Mouse (Mus musculus) left cerebral cortex, postnatal 10 days (tissue): ENCODE measurements around the gene Tbc1d10c. TPM values are rescaled to one million over a fixed set of nuclear protein-coding genes. Genes with fewer than 3 reads are reported as not detected.
"Not testable (repeated sequence)": the region's sequence is repeated elsewhere in the genome, so short reads cannot be mapped to it uniquely, and the experiment has no call there.

Experiments used
- DNase-seq, 2 experiments: peaks; one replicate each; pipeline ENCODE4 v3.0.0; 2021 to 2022; ENCODE audit warnings: low spot score in 2 of 2, mixed read lengths in 1 of 2; ENCODE audit errors: extremely low spot score in 1 of 2
- intact Hi-C: fragments of 180-260 bp; cut with DNase I; formaldehyde crosslinking; loops from one replicate; pipeline ENCODE4 v1.15.1; 2025
- total RNA-seq, 2 experiments: library from RNA; stranded (reverse); gene quantifications; 2 replicates each; pipeline ENCODE4 v1.2.3; 2021

The Tbc1d10c gene
- total RNA-seq, 2 experiments from 2014 or later, result 2.0 to 3.5 TPM

DNA sequence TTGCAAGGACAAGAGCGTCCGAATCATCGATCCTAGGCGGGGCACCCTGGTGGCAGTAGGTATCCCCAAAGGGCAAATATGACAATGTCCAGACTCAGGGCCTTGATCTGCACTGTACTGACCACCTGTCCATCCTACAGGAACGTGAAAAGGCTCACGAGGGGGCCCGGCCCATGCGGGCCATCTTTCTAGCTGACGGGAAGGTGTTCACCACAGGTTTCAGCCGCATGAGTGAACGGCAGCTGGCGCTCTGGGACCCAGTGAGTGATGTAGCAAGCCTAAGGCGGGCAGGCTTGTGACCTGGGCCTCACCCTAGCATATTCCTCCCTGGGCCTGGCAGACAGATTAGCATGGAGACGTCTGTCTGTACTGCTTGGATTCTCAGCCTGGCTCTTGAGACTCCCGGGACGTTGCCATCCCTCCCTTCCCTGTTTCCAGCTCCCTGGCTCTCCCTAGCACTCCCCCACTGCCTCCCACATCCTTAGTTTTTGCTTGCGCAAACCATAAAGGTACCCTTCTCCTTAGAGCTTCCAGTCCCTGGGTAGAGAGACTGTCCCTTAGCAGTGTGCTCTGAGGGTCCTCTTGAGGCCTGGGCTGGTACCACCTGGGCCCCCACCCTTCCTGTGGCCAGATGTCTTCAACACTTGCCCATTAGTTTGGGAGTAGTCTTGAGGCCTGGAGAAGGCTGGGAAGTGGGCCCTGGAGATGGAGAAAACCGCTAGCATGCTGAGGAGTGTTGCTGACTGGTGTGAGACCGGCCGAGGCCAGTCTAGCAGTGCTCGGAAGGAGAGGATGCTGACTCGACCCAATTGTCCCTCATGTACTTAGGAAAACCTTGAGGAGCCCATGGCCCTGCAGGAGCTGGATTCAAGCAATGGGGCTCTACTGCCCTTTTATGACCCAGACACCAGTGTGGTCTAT, 40.3 kb downstream of the Tbc1d10c start:
- DNase-seq, result peak in 1 of 2 experiments; percentile 30
- intact Hi-C loops, result no loop called here

- peak in 1 of 2 experiments; percentile 24 for DNase-seq
- intact Hi-C loops, result no loop called here
These were observed 41.2 kb downstream of the Tbc1d10c start for GRCm38 (mm10) chr19:4149764-4150461.

DNA sequence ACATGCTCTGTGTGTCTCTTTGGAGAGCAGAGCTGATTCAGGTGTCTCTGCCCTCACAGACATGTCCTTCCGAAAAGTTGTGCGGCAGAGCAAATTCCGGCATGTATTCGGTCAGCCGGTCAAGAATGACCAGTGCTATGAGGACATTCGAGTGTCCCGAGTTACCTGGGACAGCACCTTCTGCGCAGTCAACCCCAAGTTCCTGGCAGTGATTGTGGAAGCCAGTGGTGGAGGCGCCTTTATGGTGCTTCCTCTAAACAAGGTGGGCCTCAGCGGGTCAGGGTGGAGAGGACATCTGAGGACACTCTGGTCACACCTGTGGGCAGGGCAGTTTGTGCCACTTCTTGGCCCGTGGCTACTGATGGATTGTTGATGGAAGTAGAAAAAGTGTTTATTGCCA, 41.8 kb downstream of the Tbc1d10c start:
- no peak for DNase-seq

DNA sequence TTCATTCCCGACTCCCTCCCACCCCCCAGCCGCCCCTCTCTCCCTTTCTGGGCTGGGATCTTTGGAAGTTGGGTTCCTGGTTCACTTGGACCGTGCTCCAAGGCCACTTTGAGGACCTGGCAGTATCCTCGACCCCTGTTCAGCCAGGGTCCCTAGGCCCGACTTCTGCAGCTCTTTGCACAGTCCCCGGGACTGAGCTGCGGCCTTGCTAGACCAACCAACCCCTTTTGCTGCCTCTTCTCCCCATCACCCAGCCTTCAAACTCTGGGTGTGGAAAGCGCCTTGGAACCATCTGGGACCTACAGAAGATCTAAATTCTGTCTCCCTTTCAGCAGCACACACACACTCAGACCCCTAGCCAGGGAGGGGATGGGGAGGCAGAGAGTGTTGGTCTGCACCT, 42.3 kb downstream of the Tbc1d10c start:
- intact Hi-C loops, result no loop called here
- no peak for DNase-seq

More for the DNA sequence above, 41.8 kb downstream of the Tbc1d10c start:
- intact Hi-C loops, result no loop called here

DNA sequence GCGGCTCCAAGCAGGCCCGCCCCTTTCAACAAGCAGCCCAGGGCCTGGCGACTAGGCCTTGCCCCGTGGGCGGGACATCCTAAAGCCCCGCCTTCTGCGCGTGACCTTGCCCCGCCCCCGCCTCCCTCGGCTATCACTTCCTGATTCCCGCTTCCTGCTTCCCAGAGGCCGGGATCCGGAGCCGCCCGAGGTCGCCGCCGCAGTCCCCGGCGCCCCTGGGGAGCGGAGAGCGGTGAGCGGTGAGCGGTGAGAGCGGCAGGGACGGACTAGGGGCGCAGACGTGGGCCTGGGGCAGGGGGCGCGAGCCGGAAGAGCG, 42.6 kb downstream of the Tbc1d10c start, which contains the start of gene Coro1b:
Gene Coro1b, plus strand, starts transcription at position 129 of the 316 bp plus-strand sequence.
- intact Hi-C loops, result no loop called here
- DNase-seq, result peak; percentile 90 to 97

- DNase-seq, result no peak
- intact Hi-C loops, result no loop called here
These were observed 43.1 kb downstream of the Tbc1d10c start for GRCm38 (mm10) chr19:4147782-4148490.

DNA sequence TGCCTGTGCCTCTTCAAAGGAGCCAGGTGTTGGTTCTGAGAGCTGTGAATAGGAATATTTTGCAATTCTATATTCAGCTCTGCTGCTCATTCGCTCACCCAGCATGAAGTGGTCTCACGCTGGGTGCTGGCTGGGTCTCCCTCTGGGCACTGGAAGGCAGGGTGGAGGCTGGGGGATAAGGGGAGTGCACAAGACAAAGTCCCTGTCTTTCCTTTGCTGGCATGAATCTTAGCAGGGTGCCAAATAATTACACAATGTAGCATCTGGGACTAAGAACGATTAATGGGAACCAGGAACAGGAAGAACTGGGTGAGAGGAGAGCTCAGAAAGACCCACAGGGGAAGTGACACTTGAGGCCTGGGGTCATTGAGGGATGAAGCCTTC, 44.1 kb downstream of the Tbc1d10c start:
- intact Hi-C loops, result no loop called here
- no peak for DNase-seq

- DNase-seq, result no peak
These were observed 44.6 kb downstream of the Tbc1d10c start for GRCm38 (mm10) chr19:4146366-4147021.

DNA sequence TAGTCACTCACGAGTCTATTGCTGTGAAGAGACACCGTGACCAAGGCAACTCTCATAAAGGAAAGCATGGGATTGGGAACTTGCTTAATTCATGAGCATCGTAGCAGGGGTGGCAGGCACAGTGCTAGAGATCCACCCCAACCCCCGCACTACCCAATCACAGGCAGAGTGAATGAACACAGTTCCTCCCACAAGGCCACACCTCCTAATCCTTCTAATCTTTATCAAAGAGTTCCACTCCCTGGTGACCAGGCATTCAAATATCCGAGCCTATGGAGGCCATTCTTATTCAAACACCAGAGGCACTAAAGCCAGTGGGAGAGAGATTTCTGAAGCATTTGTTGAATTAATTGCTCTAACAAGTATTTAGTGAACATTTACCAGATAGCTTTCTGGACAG, 45.1 kb downstream of the Tbc1d10c start:
- intact Hi-C loops, result no loop called here
- DNase-seq, result no peak

More at GRCm38 (mm10) chr19:4146366-4147021, 44.6 kb downstream of the Tbc1d10c start:
- intact Hi-C loops, result no loop called here

GRCm38 (mm10) chr19:4144550-4145498, 46.3 kb downstream of the Tbc1d10c start:
- peak in 1 of 2 experiments; percentile 67 for DNase-seq
- intact Hi-C loops, result no loop called here

DNA sequence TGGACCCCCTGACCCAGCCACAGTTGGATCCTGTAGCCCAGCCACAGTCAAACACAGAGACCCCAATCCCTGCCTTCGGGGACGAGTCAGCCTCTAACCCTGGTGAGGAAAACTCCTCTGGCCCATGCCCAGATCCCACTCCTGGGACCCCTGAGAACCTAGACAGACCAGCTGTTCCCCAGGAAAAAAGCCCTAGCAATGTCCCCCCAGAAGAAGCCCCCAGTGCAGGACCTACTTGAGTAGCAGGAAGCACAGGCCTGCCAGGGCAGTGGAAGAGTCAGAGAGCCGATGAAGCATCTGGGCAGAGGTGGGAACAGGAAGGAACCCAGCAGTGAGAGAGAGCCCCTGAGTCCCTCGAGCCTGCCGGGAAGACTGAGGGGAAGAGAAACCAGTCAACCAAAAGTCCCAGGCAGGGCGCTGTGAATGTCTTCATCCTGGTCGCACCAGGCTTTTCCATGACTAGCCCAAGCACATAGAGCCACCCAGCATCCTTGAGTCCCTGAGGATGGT, 47.3 kb downstream of the Tbc1d10c start, which contains the start of gene Cabp4:
Gene Cabp4, minus strand, starts transcription at position 275 of the 510 bp plus-strand sequence.
- intact Hi-C loops, result no loop called here
- DNase-seq, result no peak

DNA sequence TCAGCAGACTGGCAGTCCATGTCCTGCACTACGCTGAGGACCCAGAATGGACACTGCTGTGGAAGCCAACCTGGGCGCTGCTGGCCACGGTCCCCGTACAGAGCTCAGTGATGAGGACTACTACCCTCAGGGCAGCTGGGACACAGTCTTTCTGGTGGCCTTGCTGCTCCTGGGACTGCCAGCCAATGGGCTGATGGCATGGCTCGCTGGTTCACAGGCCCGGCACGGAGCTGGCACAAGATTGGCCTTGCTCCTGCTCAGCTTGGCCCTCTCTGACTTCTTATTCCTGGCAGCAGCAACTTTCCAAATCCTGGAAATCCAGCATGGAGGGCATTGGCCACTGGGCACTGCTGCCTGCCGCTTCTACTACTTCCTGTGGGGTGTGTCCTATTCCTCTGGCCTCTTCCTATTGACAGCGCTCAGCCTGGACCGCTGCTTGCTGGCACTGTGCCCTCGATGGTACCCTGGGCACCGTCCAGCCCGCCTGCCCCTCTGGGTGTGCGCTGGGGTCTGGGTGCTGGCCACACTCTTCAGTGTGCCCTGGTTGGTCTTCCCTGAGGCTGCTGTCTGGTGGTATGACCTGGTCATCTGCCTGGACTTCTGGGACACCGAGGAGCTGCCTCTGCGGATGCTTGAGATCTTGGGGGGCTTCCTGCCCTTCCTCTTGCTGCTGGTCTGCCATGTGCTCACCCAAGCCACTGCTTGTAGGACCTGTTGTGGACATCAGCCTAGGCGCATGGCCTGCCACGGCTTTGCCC, 48.5 kb downstream of the Tbc1d10c start:
- DNase-seq, result no peak
- intact Hi-C loops, result no loop called here

GRCm38 (mm10) chr19:4140147-4140546, 50.9 kb downstream of the Tbc1d10c start:
- intact Hi-C loops, result no loop called here
- DNase-seq, result no peak

DNA sequence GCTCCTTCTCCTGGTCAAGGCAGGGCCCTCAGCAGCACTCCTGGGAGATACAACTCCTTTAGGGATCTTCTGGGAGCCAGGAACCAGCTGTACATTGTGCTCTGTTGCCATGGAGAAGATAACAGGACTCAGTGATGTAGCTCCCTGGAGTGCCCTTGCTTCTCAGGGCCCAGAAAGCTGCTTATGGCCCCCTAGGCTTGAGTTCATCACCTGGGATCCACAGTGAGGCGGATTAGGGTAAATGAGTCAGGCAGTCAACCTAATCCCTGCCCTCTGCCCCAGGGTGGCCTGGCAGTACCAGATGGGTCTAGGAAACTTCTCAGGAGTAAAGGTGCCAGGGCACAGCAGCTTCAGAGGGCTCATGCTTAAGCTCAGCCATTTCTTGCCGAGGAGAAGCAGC, 51.6 kb downstream of the Tbc1d10c start, which contains the start of gene Gpr152:
Gene Gpr152, plus strand, starts transcription at position 342 of the 400 bp plus-strand sequence.
- DNase-seq, result no peak
- intact Hi-C loops, result no loop called here

- intact Hi-C loops, result no loop called here
- no peak for DNase-seq
These were observed 53.2 kb downstream of the Tbc1d10c start for GRCm38 (mm10) chr19:4137913-4138312.

- DNase-seq, result no peak
- intact Hi-C loops, result no loop called here
These were observed 54.6 kb downstream of the Tbc1d10c start for GRCm38 (mm10) chr19:4136463-4136862.

DNA sequence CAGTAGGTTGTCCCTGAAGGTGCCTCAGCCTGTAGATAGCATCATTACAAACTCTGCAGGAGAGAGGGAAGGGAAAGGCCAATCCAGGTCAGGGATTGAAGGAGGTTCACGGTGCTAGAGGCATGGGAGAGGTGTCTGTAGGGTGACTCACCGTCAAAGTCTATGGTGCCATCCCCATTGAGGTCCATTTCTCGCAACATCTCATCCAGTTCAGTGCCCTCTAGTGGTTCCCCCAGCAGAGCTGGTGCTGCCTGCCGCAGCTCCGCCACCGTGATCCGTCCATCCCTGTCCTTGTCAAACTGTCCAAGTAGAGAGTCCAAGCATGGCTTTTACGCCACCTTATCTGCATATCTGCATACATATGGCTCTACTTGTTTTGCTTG, 55.1 kb downstream of the Tbc1d10c start:
- intact Hi-C loops, result not testable (repeated sequence)
- peak in 1 of 2 experiments; percentile 12 for DNase-seq
